Mouse (Mus musculus): Measurements from ENCODE around the gene Atp1a2.

Gene Atp1a2

GRCm38 (mm10) chr1:172324725-172325124, 26.9 kb upstream of the Atp1a2 start:
- DNase-seq (ENCODE audit: low spot score in 2 of 2): peak; percentile 67 to 69

GRCm38 (mm10) chr1:172323801-172324359, 26.0 kb upstream of the Atp1a2 start:
- peak in 1 of 2 experiments; percentile 72 for DNase-seq (ENCODE audit: low spot score in 2 of 2)

GRCm38 (mm10) chr1:172323298-172323697, 25.4 kb upstream of the Atp1a2 start:
- no peak for DNase-seq (ENCODE audit: low spot score in 2 of 2)

- DNase-seq (ENCODE audit: low spot score in 2 of 2): no peak
Observed at GRCm38 (mm10) chr1:172322725-172323124, 24.9 kb upstream of the Atp1a2 start.

- no peak for DNase-seq (ENCODE audit: low spot score in 2 of 2)
Observed at GRCm38 (mm10) chr1:172319921-172320411, 22.1 kb upstream of the Atp1a2 start.

GRCm38 (mm10) chr1:172319346-172319745, 21.5 kb upstream of the Atp1a2 start:
- no peak for DNase-seq (ENCODE audit: low spot score in 2 of 2)

GRCm38 (mm10) chr1:172318424-172319035, 20.7 kb upstream of the Atp1a2 start:
- DNase-seq (ENCODE audit: low spot score in 2 of 2): no peak

- DNase-seq (ENCODE audit: low spot score in 2 of 2): no peak
Observed at GRCm38 (mm10) chr1:172317946-172318345, 20.1 kb upstream of the Atp1a2 start.

- DNase-seq (ENCODE audit: low spot score in 2 of 2): no peak
Observed at GRCm38 (mm10) chr1:172317431-172317830, 19.6 kb upstream of the Atp1a2 start.

GRCm38 (mm10) chr1:172314911-172315310, 17.0 kb upstream of the Atp1a2 start:
- DNase-seq (ENCODE audit: low spot score in 2 of 2): no peak

- DNase-seq (ENCODE audit: low spot score in 2 of 2): no peak
Observed at GRCm38 (mm10) chr1:172313613-172314411, 15.9 kb upstream of the Atp1a2 start.

GRCm38 (mm10) chr1:172312768-172313561, 15.1 kb upstream of the Atp1a2 start:
- DNase-seq (ENCODE audit: low spot score in 2 of 2): peak in 1 of 2 experiments; percentile 73

- peak; percentile 59 to 63 for DNase-seq (ENCODE audit: low spot score in 2 of 2)
Observed at GRCm38 (mm10) chr1:172311921-172312767, 14.3 kb upstream of the Atp1a2 start.

- DNase-seq (ENCODE audit: low spot score in 2 of 2): peak in 1 of 2 experiments; percentile 29
Observed at GRCm38 (mm10) chr1:172311248-172311906, 13.5 kb upstream of the Atp1a2 start.

- DNase-seq (ENCODE audit: low spot score in 2 of 2): peak; percentile 88 to 90
Observed at GRCm38 (mm10) chr1:172309699-172310398, 12.0 kb upstream of the Atp1a2 start.

- no peak for DNase-seq (ENCODE audit: low spot score in 2 of 2)
Observed at GRCm38 (mm10) chr1:172308409-172308808, 10.5 kb upstream of the Atp1a2 start.

- DNase-seq (ENCODE audit: low spot score in 2 of 2): no peak
Observed at GRCm38 (mm10) chr1:172307936-172308335, 10.1 kb upstream of the Atp1a2 start.

GRCm38 (mm10) chr1:172306885-172307284, 9.0 kb upstream of the Atp1a2 start:
- no peak for DNase-seq (ENCODE audit: low spot score in 2 of 2)

GRCm38 (mm10) chr1:172306196-172306595, 8.3 kb upstream of the Atp1a2 start:
- DNase-seq (ENCODE audit: low spot score in 2 of 2): no peak

- no peak for DNase-seq (ENCODE audit: low spot score in 2 of 2)
Observed at GRCm38 (mm10) chr1:172305635-172306034, 7.8 kb upstream of the Atp1a2 start.
